Mouse (Mus musculus) adrenal gland, adult 10 weeks (tissue): Measurements from ENCODE around the gene Lmod1. TPM values are rescaled to one million over a fixed set of nuclear protein-coding genes. Genes with fewer than 3 reads are reported as not detected.

Experiments used
- polyA plus RNA-seq: library from polyadenylated mRNA; stranded (reverse); fragments of 350-450 nt; fragmentation: Illumina TruSeq; extraction: RNeasy Lipid Tissue Mini Kit (QIAGEN cat#74804); gene quantifications from one replicate; pipeline ENCODE4 v1.2.3, GENCODE M21; 2014; ENCODE audit warnings: low read depth, low replicate concordance

Gene Lmod1
- 0.82 TPM for polyA plus RNA-seq

GRCm38 (mm10) chr1:135324571-135324970 is at the start of gene Lmod1:
Lmod1 (plus strand) TSS chr1:135324807.

GRCm38 (mm10) chr1:135283826-135284291 is 40.7 kb upstream of the Lmod1 start, which contains the start of gene Rnpep:
Rnpep (minus strand) TSS chr1:135284084.

GRCm38 (mm10) chr1:135313284-135314031 is 11.1 kb upstream of the Lmod1 start, which contains the start of gene Timm17a:
Timm17a (minus strand) TSS chr1:135313778.

GRCm38 (mm10) chr1:135374868-135375581 is 50.4 kb downstream of the Lmod1 start, which contains the start of gene Shisa4:
Shisa4 (minus strand) TSS chr1:135375237.

Other genes starting within 250 kb of the Lmod1 start
- gene Lgr6, start 219.5 kb upstream of the Lmod1 start, polyA plus RNA-seq, result 1.3 TPM
- 0.41 TPM for gene Ptpn7, start 192.1 kb upstream of the Lmod1 start, polyA plus RNA-seq
- gene Arl8a, start 178.0 kb upstream of the Lmod1 start, polyA plus RNA-seq, result 24.3 TPM
- gene Gpr37l1, start 157.1 kb upstream of the Lmod1 start, polyA plus RNA-seq, result 0.23 TPM
- gene Elf3, start 66.2 kb upstream of the Lmod1 start, polyA plus RNA-seq, result not detected
- 17.1 TPM for gene Rnpep, start 40.7 kb upstream of the Lmod1 start, polyA plus RNA-seq
- gene Timm17a, start 11.0 kb upstream of the Lmod1 start, polyA plus RNA-seq, result 27.0 TPM
- 0.99 TPM for gene Shisa4, start 50.4 kb downstream of the Lmod1 start, polyA plus RNA-seq
- gene Ipo9, start 105.7 kb downstream of the Lmod1 start, polyA plus RNA-seq, result 32.4 TPM